ENCODE assay signal across 9 mouse cellular contexts in genomic region chr11:9119231-9120020, GRCm38 (mm10). TPM values are rescaled to one million over a fixed set of nuclear protein-coding genes. Genes with fewer than 3 reads are reported as not detected.
A peak's percentile ranks its signal among the peaks of the same experiment; 100 is the strongest.
DNase-seq lines count a peak whose midpoint lies in the region; ATAC-seq and TF ChIP-seq lines count a peak whose summit lies in the region.
"Had no signal": no experiment of that assay in that cellular context is flagged by ENCODE, and none has a peak within 500 bp of the region (broad histone marks: within the 10 kb centered on the region; RNA-seq: fewer than 3 reads in every experiment).

No protein-coding gene starts in this region.

- intact Hi-C loops in heart, postnatal 25 days (cut with DNase I) = loop anchor here (5.0 to 10.0 kb wide), 3 partner anchors 67 to 675 kb away; partner anchors contain the start of gene Hus1

- WGBS in heart, embryonic 11.5 days (ENCODE audit: insufficient replicate concordance) = 11% methylated on average over 22 of the region's 22 CpGs
- WGBS in hindbrain, embryonic 13.5 days = 2% methylated on average over 22 of the region's 22 CpGs
- 3% methylated on average over 22 of the region's 22 CpGs for WGBS in midbrain, embryonic 15.5 days

- H3K36me3 ChIP-seq in heart, embryonic 11.5 days (ENCODE audit: control insufficient read depth, insufficient read depth, low read length) = no peaks in the 10 kb centered on the region; the same call in 1 of the 2 replicates
- H3K36me3 ChIP-seq in hindbrain, embryonic 13.5 days = no peaks in the 10 kb centered on the region
- no peaks in the 10 kb centered on the region for H3K36me3 ChIP-seq in midbrain, embryonic 15.5 days (replicated peaks)

- H3K27ac ChIP-seq in heart, embryonic 11.5 days (ENCODE audit: low read depth, low read length) = no peak overlapping the region
- no peak overlapping the region for H3K27ac ChIP-seq in cortical plate, adult 2 months (ENCODE audit: insufficient read depth, low read length)
- H3K27ac ChIP-seq in hindbrain, embryonic 13.5 days = no peak overlapping the region
- H3K27ac ChIP-seq in midbrain, embryonic 15.5 days = no peak overlapping the region

- peaks cover 12% of the 10 kb centered on the region; the same call in 1 of the 2 replicates for H3K27me3 ChIP-seq in heart, embryonic 11.5 days (ENCODE audit: control insufficient read depth, insufficient read depth, low read length)
- H3K27me3 ChIP-seq in hindbrain, embryonic 13.5 days = peaks cover 59% of the 10 kb centered on the region
- H3K27me3 ChIP-seq in midbrain, embryonic 15.5 days (replicated peaks) = peaks cover 29% of the 10 kb centered on the region

- no peaks in the 10 kb centered on the region for H3K9me3 ChIP-seq in heart, embryonic 11.5 days (replicated peaks; ENCODE audit: control insufficient read depth, low read length)
- H3K9me3 ChIP-seq in hindbrain, embryonic 13.5 days = no peaks in the 10 kb centered on the region
- H3K9me3 ChIP-seq in midbrain, embryonic 15.5 days = no peaks in the 10 kb centered on the region

- no peak overlapping the region for H3K9ac ChIP-seq in heart, embryonic 11.5 days (ENCODE audit: low read depth, low read length)
- H3K9ac ChIP-seq in hindbrain, embryonic 13.5 days = peak overlapping the region; percentile 65; the same call in 1 of the 2 replicates
- H3K9ac ChIP-seq in midbrain, embryonic 15.5 days = no peak overlapping the region

- peaks cover 19% of the 10 kb centered on the region for H3K4me1 ChIP-seq in heart, embryonic 11.5 days (ENCODE audit: control insufficient read depth, insufficient read depth, low read length)
- peaks cover 4% of the 10 kb centered on the region; the same call in 1 of the 2 replicates for H3K4me1 ChIP-seq in cortical plate, adult 2 months (ENCODE audit: control insufficient read depth, insufficient read depth, low read length)
- H3K4me1 ChIP-seq in hindbrain, embryonic 13.5 days (replicated peaks) = peaks cover 28% of the 10 kb centered on the region
- H3K4me1 ChIP-seq in midbrain, embryonic 15.5 days = peaks cover 31% of the 10 kb centered on the region

- peak overlapping the region; percentile 59 for H3K4me3 ChIP-seq in heart, embryonic 11.5 days (ENCODE audit: low read depth, low read length)
- H3K4me3 ChIP-seq in cortical plate, adult 2 months (ENCODE audit: insufficient read depth, low read length) = peak overlapping the region; percentile 8; the same call in 1 of the 2 replicates
- peak overlapping the region; percentile 48 for H3K4me3 ChIP-seq in hindbrain, embryonic 13.5 days
- H3K4me3 ChIP-seq in midbrain, embryonic 15.5 days = peak overlapping the region; percentile 41

- TF ChIP-seq POLR2A in cortical plate, adult 2 months (IDR thresholded peaks at IDR 0.05; ENCODE audit: extremely low read depth, insufficient read depth, low read length) = no peak

- no peak for DNase-seq in heart, postnatal 25 days (ENCODE audit: low spot score)
- no peak for DNase-seq in urinary bladder, adult 2 months (ENCODE audit: low spot score)
- no peak for DNase-seq in left cerebral cortex, adult 9 months (ENCODE audit: low spot score in 2 of 2)
- DNase-seq in spleen, postnatal 10 days (ENCODE audit: low spot score in 2 of 2) = no peak
- DNase-seq: cerebellum, adult 9-10 months had no signal

- peak overlapping the region; percentile 99 for H3K4me2 ChIP-seq in heart, embryonic 11.5 days
- H3K4me2 ChIP-seq in hindbrain, embryonic 13.5 days = peak overlapping the region; percentile 99
- peak overlapping the region; percentile 98 for H3K4me2 ChIP-seq in midbrain, embryonic 15.5 days

- ATAC-seq in heart, embryonic 11.5 days (replicated peaks; ENCODE audit: insufficient number of reproducible peaks, low FRiP score, low TSS enrichment) = no peak
- no peak for ATAC-seq in hindbrain, embryonic 13.5 days (ENCODE audit: low FRiP score)
- ATAC-seq in midbrain, embryonic 15.5 days (replicated peaks) = 0 out of 2 replicates have a peak, but pooled peaks have one; percentile 15

- no peak for TF ChIP-seq CTCF in cortical plate, adult 2 months (IDR thresholded peaks at IDR 0.05; ENCODE audit: extremely low read depth, insufficient read depth, low read length)

RNA-seq across cellular contexts. Expression of gene Upp1, which starts 1.5 kb away (rescaled TPM):
- 21.9 and 23.2 TPM in 2 replicates for polyA plus RNA-seq in heart, embryonic 11.5 days (2014; fragmentation: Nextera tagmentation; extraction: Ambion mirVana)
- total RNA-seq in heart, postnatal 25 days (2021) = 1 to 10 TPM; 5.5 to 7.5 TPM
- polyA plus RNA-seq in cortical plate, adult 2 months (2012; rRNA removed) = 4.7 and 5.6 TPM in 2 replicates
- 2.0 and 2.8 TPM in 2 replicates for polyA plus RNA-seq in hindbrain, embryonic 13.5 days (2015; fragmentation: Nextera tagmentation; extraction: Ambion mirVana)
- 1.3 and 2.0 TPM in 2 replicates for polyA plus RNA-seq in midbrain, embryonic 15.5 days (2015; fragmentation: Nextera tagmentation; extraction: Ambion mirVana)
- 4.7 and 5.2 TPM in 2 replicates for polyA plus RNA-seq in urinary bladder, adult 2 months (2012; rRNA removed)

Comparison
In these comparisons a context has a peak if more than half of its experiments do, and no peak if none do; other contexts are left out.
1. H3K4me3 ChIP-seq: peak in every context shown above with its lines; median percentile 59 in heart, embryonic 11.5 days; 48 in hindbrain, embryonic 13.5 days; 41 in midbrain, embryonic 15.5 days; 8 in cortical plate, adult 2 months.